Mouse (Mus musculus) myocyte (in vitro differentiated cells): ENCODE data around the gene Smim14.

Experiments
- MAX ChIP-seq: IDR thresholded peaks from one replicate; pipeline ENCODE4 v1.6.1; 2011; ENCODE audit warnings: low read depth, mild to moderate bottlenecking, control low read depth
- POLR2A ChIP-seq: IDR thresholded peaks from one replicate; pipeline ENCODE4 v1.6.1; 2011; ENCODE audit warnings: low read depth, mild to moderate bottlenecking, control low read depth, moderate library complexity; ENCODE audit not compliant: insufficient read length
- REST ChIP-seq: IDR thresholded peaks from one replicate; pipeline ENCODE4 v1.6.1; 2011; ENCODE audit warnings: mild to moderate bottlenecking, control low read depth, moderate library complexity; ENCODE audit not compliant: insufficient read depth, insufficient read length
- SRF ChIP-seq: IDR thresholded peaks from one replicate; pipeline ENCODE4 v1.6.1; 2011; ENCODE audit warnings: low read depth; ENCODE audit not compliant: control insufficient read depth, insufficient read length

- no peak for TF ChIP-seq REST
- TF ChIP-seq MAX = no peak
- TF ChIP-seq POLR2A = no peak
- TF ChIP-seq SRF = no peak
Observed at GRCm38 (mm10) chr5:65434471-65435362, 102.3 kb downstream of the Smim14 start.
